Mouse (Mus musculus) common myeloid progenitor, adult 5-6 weeks (primary cell): ENCODE results near the gene Camp. TPM values are rescaled to one million over a fixed set of nuclear protein-coding genes. Genes with fewer than 3 reads are reported as not detected.
"Not testable (repeated sequence)": the region's sequence is repeated elsewhere in the genome, so short reads cannot be mapped to it uniquely, and the experiment has no call there.

Experiments used
- ATAC-seq: replicated peaks from 2 replicates; pipeline ENCODE4 v1.8.0; 2016; ENCODE audit warnings: low read depth, mild to moderate bottlenecking, moderate TSS enrichment, inconsistent platforms; ENCODE audit not compliant: poor library complexity, severe bottlenecking
- total RNA-seq: library from RNA; stranded (forward); fragments of 200-1000, 187-1606 nt; gene quantifications from 2 replicates; pipeline ENCODE4 v1.2.3, GENCODE M21; 2017

The Camp gene
- total RNA-seq, 1 experiment from 2014 or later: 47.0 TPM

DNA sequence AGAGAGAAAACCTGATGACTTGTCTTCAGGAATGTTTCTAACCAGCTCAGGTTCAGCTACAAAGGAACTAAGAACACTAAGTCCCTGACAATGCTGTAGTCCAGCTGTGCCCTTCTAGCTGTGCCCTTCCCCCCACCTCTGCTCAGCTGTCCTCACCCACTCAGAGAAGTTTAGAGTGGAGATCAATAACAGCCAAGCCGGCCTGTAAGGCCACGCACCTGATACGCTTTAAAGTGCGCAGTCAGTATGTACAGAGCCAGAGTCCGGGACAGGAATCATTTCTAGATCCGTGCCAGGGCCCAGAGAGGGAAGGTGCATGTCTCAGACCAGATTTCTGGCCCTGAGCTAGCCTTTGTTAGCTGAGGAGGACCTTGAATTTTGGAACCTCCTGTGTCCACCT, 6.5 kb upstream of the Camp start:
- ATAC-seq: no peak

- ATAC-seq: no peak
These were observed 4.9 kb upstream of the Camp start for GRCm38 (mm10) chr9:109854341-109854740.

- ATAC-seq: no peak
These were observed 682 bp upstream of the Camp start for GRCm38 (mm10) chr9:109850099-109850498.

GRCm38 (mm10) chr9:109833088-109833412, 16.4 kb downstream of the Camp start:
- no peak for ATAC-seq

DNA sequence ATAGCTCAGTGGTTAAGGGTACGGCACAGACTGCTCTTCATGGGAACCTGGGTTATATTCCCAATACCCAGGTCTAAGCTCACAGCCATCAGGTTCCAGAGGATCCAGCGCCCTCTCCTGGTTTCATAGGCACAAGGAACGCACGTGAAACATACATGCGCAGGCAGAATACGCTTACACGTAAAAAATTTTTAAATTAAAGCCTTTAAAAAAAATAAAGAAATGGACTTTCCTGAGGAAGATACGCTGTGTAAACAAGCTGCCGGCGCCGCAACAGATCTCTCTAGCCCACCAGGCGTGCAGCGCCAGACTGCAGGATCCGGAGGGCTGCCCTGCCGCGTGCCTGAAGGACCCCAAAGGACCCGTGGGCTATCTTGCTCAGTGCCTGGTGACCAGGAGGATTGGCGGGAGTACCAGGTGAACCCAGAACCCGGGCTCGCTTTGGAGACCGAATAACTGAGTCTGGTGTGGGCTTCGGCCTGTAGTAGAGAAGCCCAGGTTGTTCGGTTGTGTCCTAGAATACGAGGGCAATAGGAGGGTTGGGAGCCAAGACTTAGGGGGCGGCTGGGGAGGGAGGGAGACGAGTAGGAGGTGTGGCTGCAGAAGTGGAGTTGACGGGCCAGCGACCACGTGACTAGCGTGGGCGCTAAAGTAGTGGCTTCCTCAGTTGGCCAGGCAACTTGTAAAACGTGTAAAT, 16.9 kb downstream of the Camp start, which contains the start of gene Nme6:
Gene Nme6 (plus strand): TSS at position 359 of the 697 bp plus-strand sequence.
- peak; percentile 99 for ATAC-seq

- ATAC-seq: no peak
These were observed 23.2 kb downstream of the Camp start for GRCm38 (mm10) chr9:109826181-109826580.

DNA sequence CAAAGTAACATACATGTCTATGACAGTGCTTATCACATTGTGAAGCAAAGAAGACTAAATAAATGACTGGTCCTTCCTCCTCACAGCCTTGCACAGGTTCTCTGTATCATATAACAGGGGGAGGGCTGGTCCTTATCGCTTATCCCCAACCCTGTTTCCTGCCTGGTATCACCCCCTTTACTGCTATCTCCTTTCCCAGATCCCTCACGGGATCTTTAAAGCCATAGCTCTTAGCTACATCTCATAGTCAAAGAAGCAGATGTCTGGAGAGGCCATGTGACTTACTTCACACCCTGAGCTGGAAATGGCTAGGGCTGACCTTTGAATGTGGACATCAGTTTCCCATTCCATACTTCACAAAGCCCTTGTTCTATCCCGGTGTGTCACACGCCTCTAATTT, 23.7 kb downstream of the Camp start:
- no peak for ATAC-seq

DNA sequence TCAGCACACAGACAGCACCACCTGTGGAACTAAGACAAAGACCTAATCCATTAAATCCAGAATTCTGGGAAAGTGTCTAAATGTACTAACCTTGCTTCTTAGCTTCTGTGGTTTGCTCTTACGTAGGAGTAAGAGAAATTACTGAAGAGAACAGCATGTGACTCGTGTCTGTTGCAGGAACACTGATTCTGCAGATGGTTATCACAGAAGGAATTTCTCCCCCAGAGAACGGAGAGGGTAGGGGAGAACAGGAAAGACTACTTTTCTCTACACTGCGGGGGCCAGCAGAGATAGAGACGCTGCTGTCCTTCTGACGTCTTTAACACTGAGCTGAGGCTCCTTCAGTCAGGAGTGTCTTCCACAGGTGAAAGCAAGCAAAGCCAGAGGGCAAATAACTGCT, 33.1 kb downstream of the Camp start:
- ATAC-seq: no peak

- ATAC-seq: no peak
These were observed 36.0 kb downstream of the Camp start for GRCm38 (mm10) chr9:109813424-109813823.

DNA sequence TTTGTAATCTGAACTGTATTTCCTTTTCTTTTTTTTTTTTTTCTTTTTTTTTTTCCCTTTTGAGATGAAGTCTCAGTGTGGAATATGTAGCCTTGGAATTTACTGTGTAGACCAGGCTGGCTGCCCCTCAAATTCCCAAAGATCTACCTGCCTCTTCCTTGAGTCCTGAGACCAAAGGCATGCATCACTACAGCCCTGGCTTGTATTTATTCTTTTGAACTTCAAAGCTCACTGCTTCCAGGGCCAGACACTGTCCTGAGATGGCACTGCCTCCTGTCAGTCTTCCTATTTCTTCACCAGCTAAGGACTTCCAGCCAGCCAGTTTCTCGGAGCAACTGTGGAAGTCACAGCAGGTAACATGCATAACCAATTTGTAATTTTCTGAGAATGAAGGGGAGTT, 37.4 kb downstream of the Camp start, which contains the start of gene Spink8:
Gene Spink8 (plus strand): TSS at position 301 of the 400 bp plus-strand sequence.
- ATAC-seq: no peak

DNA sequence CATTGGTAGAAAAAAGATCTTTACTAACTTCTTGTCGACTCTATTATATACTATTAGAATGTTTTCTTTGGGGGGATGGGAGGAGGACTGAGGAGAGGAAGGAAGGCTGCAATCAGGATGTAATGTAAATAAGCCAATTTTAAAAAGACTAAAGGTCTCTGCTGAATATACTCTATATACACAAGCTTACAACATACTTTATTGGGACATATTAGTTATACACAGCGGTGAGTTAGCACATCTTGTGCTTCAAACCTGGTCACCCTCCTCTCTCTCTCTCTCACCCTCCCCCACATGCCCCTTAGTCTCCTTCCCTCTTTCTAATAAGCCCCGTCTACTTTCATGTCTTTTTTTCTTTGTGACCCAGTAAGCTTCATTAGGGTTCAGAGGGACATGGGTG, 41.5 kb downstream of the Camp start:
- ATAC-seq: no peak

- no peak for ATAC-seq
These were observed 42.6 kb downstream of the Camp start for GRCm38 (mm10) chr9:109806695-109807293.

GRCm38 (mm10) chr9:109806260-109806659, 43.2 kb downstream of the Camp start:
- no peak for ATAC-seq

DNA sequence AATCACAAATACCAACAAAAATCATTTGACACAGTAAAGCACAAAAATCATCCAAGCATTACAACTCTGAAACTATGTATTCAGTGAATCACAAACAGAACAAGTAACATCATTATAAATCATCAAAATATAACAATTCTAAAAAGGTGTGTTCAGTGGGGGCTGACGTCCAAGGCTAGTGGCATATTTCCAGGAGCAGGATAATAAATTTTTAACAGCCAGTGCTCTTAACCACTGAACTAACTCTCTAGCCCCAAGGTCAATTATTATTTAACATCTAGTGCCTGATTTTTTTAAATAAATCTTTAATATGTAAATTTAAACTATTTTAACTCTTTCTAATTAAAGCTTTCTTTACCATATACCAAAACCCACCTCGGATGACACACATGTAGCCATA, 43.8 kb downstream of the Camp start:
- not testable (repeated sequence) for ATAC-seq

- ATAC-seq: peak; percentile 58; the same call in 1 of the 2 replicates
These were observed 51.4 kb downstream of the Camp start for GRCm38 (mm10) chr9:109798051-109798450.

Other genes with a start within 250 kb of the Camp start
- gene Fbxw24, start 223.6 kb downstream of the Camp start, total RNA-seq: not detected in 2 replicates
- gene Fbxw25, start 185.0 kb downstream of the Camp start, total RNA-seq: not detected in 2 replicates
- gene Fbxw18, start 146.9 kb downstream of the Camp start, total RNA-seq: not detected in 2 replicates
- not detected in 2 replicates for gene Fbxw26, start 103.5 kb downstream of the Camp start, total RNA-seq
- not detected in 2 replicates for gene Fbxw27, start 58.9 kb downstream of the Camp start, total RNA-seq
- gene Spink8, start 37.3 kb downstream of the Camp start, total RNA-seq: not detected in 2 replicates
- 21.8 and 23.6 TPM in 2 replicates for gene Nme6, start 16.9 kb downstream of the Camp start, total RNA-seq
- 39.7 and 58.2 TPM in 2 replicates for gene Cdc25a, start 26.0 kb upstream of the Camp start, total RNA-seq
- 16.4 and 19.1 TPM in 2 replicates for gene Map4, start 81.8 kb upstream of the Camp start, total RNA-seq